Mouse (Mus musculus) neutrophil, adult 59 days (primary cell): ENCODE measurements around the gene Thnsl2. TPM values are rescaled to one million over a fixed set of nuclear protein-coding genes. Genes with fewer than 3 reads are reported as not detected.

Experiments
- total RNA-seq, 2 experiments: library from RNA; stranded (reverse); gene quantifications; 1 replicate in 1 of 2; 2 replicates in 1 of 2; pipeline ENCODE4 v1.2.4; 2023

The Thnsl2 gene
- not detected for total RNA-seq

DNA sequence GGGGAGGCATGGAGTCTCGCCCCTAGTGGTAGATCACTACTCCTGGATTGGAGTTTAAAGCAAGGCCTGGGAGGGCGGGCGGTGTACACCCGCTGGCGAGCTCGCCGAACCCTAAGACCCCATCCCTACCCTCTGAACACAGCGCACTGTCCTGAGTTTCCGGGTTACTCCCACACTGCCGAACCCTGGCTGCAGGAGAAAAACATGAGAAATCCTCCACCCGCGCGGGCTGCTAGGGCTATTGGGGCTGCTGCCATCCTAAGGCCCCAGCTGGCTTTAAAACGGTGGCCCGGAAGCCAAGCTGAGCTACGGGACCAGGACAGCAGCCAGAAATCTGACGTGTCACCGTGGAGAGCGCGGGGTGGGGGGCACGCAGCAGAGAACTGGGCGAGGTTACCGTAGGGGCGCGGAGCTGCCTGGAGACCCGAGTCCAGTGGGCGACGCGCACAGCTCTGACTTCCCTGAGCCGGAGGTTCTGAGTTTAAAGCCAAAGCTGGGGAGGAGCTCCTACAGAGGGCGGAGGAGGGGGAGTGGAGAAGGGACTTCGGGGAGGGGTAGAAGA is at the start of gene Thnsl2:
TSS of gene Thnsl2 (minus strand) at position 546 of the 562 bp plus-strand sequence.

Other genes starting within 250 kb of the Thnsl2 start
- not detected for gene Tex37, start 225.5 kb downstream of the Thnsl2 start, total RNA-seq
- gene Foxi3, start 187.9 kb downstream of the Thnsl2 start, total RNA-seq: not detected
- not detected for gene Fabp1, start 55.4 kb upstream of the Thnsl2 start, total RNA-seq
- gene Krcc1, start 127.2 kb upstream of the Thnsl2 start, total RNA-seq: 10 to 100 TPM; 37.3 to 37.4 TPM
- not detected for gene Smyd1, start 177.8 kb upstream of the Thnsl2 start, total RNA-seq
- gene Cd8b1, start 178.3 kb upstream of the Thnsl2 start, total RNA-seq: not detected
- gene Cd8a, start 229.0 kb upstream of the Thnsl2 start, total RNA-seq: under 1 TPM; 0.35 to 0.36 TPM